Mouse (Mus musculus) bone marrow, adult 2 months (tissue): Measurements from ENCODE around the gene Tbcc.

Source experiments
- CTCF ChIP-seq: fragments of 200-500 bp; IDR thresholded peaks from 2 replicates; pipeline ENCODE4 v1.5.1; 2011; ENCODE audit warnings: low read length, control low read depth; ENCODE audit not compliant: control insufficient read depth, insufficient read depth
- POLR2A ChIP-seq: fragments of 200-500 bp; IDR thresholded peaks from 2 replicates; pipeline ENCODE4 v1.6.1; 2011; ENCODE audit warnings: low read depth, mild to moderate bottlenecking, control low read depth, low read length, borderline replicate concordance; ENCODE audit not compliant: control insufficient read depth

- TF ChIP-seq CTCF (no peak), POLR2A (no peak)
These were observed 37.3 kb downstream of the Tbcc start for GRCm38 (mm10) chr17:46927781-46928180.
